Mouse (Mus musculus) liver, embryonic 14.5 days (tissue): Measurements from ENCODE around the gene Slc17a9.

Experiments
- CTCF ChIP-seq: IDR thresholded peaks from 2 replicates; pipeline ENCODE4 v1.5.1; 2016; ENCODE audit warnings: antibody characterized with exemption, low read depth, control low read depth
- EP300 ChIP-seq: IDR thresholded peaks from 2 replicates; pipeline ENCODE4 v1.6.1; 2016; ENCODE audit warnings: antibody characterized with exemption, low read depth

GRCm38 (mm10) chr2:180711527-180711926, 13.5 kb upstream of the Slc17a9 start:
- TF ChIP-seq CTCF (no peak), EP300 (no peak)
